ENCODE assay signal across 14 mouse cellular contexts in genomic region chr7:143612215-143612614, GRCm38 (mm10). TPM values are rescaled to one million over a fixed set of nuclear protein-coding genes. Genes with fewer than 3 reads are reported as not detected.
A peak's percentile ranks its signal among the peaks of the same experiment; 100 is the strongest.
DNase-seq lines count a peak whose midpoint lies in the region; ATAC-seq and TF ChIP-seq lines count a peak whose summit lies in the region.
"Had no signal": no experiment of that assay in that cellular context is flagged by ENCODE, and none has a peak within 500 bp of the region (broad histone marks: within the 10 kb centered on the region; RNA-seq: fewer than 3 reads in every experiment).

No protein-coding gene starts in this region.

- no peaks in the 10 kb centered on the region for H3K36me3 ChIP-seq in kidney, adult 2 months (ENCODE audit: control insufficient read depth, insufficient read depth, low read length)
- no peaks in the 10 kb centered on the region for H3K36me3 ChIP-seq in kidney, embryonic 14.5 days (ENCODE audit: control insufficient read depth, insufficient read depth, low read length)
- no peaks in the 10 kb centered on the region for H3K36me3 ChIP-seq in testis, adult 2 months (ENCODE audit: control insufficient read depth, insufficient read depth, low read length)
- no peaks in the 10 kb centered on the region for H3K36me3 ChIP-seq in stomach, postnatal 0 days (ENCODE audit: control insufficient read depth, insufficient read depth, low read length)
- H3K36me3 ChIP-seq: hindbrain, embryonic 13.5 days; limb, embryonic 13.5 days; midbrain, embryonic 12.5 days; stomach, embryonic 15.5 days had no signal

- peak; percentile 43 for TF ChIP-seq CTCF in kidney, adult 2 months (conservative IDR thresholded peaks at IDR 0.05; ENCODE audit: insufficient read depth, insufficient read length, low read depth, low read length)
- peak; percentile 39; the same call in 1 of the 2 replicates for TF ChIP-seq CTCF in testis, adult 2 months (IDR thresholded peaks at IDR 0.05; ENCODE audit: control insufficient read depth, insufficient read depth, insufficient replicate concordance, low read depth, low read length)
- TF ChIP-seq CTCF in stomach, postnatal 0 days (IDR thresholded peaks at IDR 0.05; ENCODE audit: low read depth), result peak; percentile 57

- H3K4me3 ChIP-seq in kidney, adult 2 months (ENCODE audit: insufficient read depth, low read depth, low read length), result no peak overlapping the region
- no peak overlapping the region for H3K4me3 ChIP-seq in kidney, embryonic 14.5 days (ENCODE audit: low read length)
- H3K4me3 ChIP-seq in testis, adult 2 months (ENCODE audit: control insufficient read depth, low read depth, low read length), result no peak overlapping the region
- H3K4me3 ChIP-seq in stomach, postnatal 0 days (ENCODE audit: low read depth, low read length), result no peak overlapping the region
- H3K4me3 ChIP-seq: hindbrain, embryonic 13.5 days; limb, embryonic 13.5 days; midbrain, embryonic 12.5 days; stomach, embryonic 15.5 days had no signal

- DNase-seq in kidney, adult 2 months, result no peak
- DNase-seq in testis, postnatal 10 days (ENCODE audit: low spot score), result no peak
- DNase-seq in ZHBTc4 (ENCODE audit: low read depth, low spot score), result peak; percentile 79
- no peak for DNase-seq in stomach, postnatal 0 days (ENCODE audit: low spot score)
- no peak for DNase-seq in embryo, embryonic 10 days (ENCODE audit: low spot score)
- no peak for DNase-seq in ovary, postnatal 14 days (ENCODE audit: low spot score)

- H3K4me1 ChIP-seq in kidney, adult 2 months (ENCODE audit: control insufficient read depth, insufficient read depth, low read length), result no peaks in the 10 kb centered on the region
- H3K4me1 ChIP-seq in kidney, embryonic 14.5 days (ENCODE audit: control insufficient read depth, insufficient read depth, low read length), result 0 out of 2 replicates have a peak, but pooled peaks cover 5% of the 10 kb centered on the region
- H3K4me1 ChIP-seq in testis, adult 2 months (ENCODE audit: control insufficient read depth, insufficient read depth, low read length), result no peaks in the 10 kb centered on the region
- H3K4me1 ChIP-seq in stomach, postnatal 0 days (replicated peaks; ENCODE audit: control insufficient read depth, insufficient read depth), result no peaks in the 10 kb centered on the region
- H3K4me1 ChIP-seq: hindbrain, embryonic 13.5 days; limb, embryonic 13.5 days; midbrain, embryonic 12.5 days had no signal

- WGBS in kidney, adult 2 months, result 61% methylated on average over 3 of the region's 3 CpGs
- 56% methylated on average over 3 of the region's 3 CpGs for WGBS in kidney, embryonic 14.5 days
- WGBS in stomach, postnatal 0 days, result 62% methylated on average over 3 of the region's 3 CpGs

- ATAC-seq in kidney, embryonic 14.5 days (ENCODE audit: low FRiP score, low TSS enrichment), result no peak
- ATAC-seq in stomach, postnatal 0 days (ENCODE audit: low FRiP score, low TSS enrichment), result no peak
- ATAC-seq: forebrain, embryonic 14.5 days had no signal

- H3K27ac ChIP-seq in kidney, adult 2 months (ENCODE audit: insufficient read depth, low read depth, low read length), result no peak overlapping the region
- H3K27ac ChIP-seq in kidney, embryonic 14.5 days (ENCODE audit: low read depth, low read length), result no peak overlapping the region
- no peak overlapping the region for H3K27ac ChIP-seq in testis, adult 2 months (ENCODE audit: control insufficient read depth, insufficient read depth, low read depth, low read length)
- no peak overlapping the region for H3K27ac ChIP-seq in stomach, postnatal 0 days (replicated peaks)
- H3K27ac ChIP-seq: hindbrain, embryonic 13.5 days; limb, embryonic 13.5 days; midbrain, embryonic 12.5 days; stomach, embryonic 15.5 days had no signal

- TF ChIP-seq POLR2A in kidney, adult 2 months (IDR thresholded peaks at IDR 0.05; ENCODE audit: low read depth, low read length), result no peak
- no peak for TF ChIP-seq POLR2A in testis, adult 2 months (IDR thresholded peaks at IDR 0.05; ENCODE audit: control insufficient read depth, low read depth, low read length)

- H3K4me2 ChIP-seq in kidney, embryonic 14.5 days (replicated peaks; ENCODE audit: low read depth, low read length), result no peak overlapping the region
- no peak overlapping the region for H3K4me2 ChIP-seq in stomach, postnatal 0 days (replicated peaks; ENCODE audit: low read depth)
- H3K4me2 ChIP-seq: heart, embryonic 11.5 days; hindbrain, embryonic 13.5 days; limb, embryonic 13.5 days; midbrain, embryonic 12.5 days; stomach, embryonic 15.5 days had no signal

- no peak overlapping the region for H3K9ac ChIP-seq in kidney, embryonic 14.5 days (ENCODE audit: low read depth, low read length)
- no peak overlapping the region for H3K9ac ChIP-seq in stomach, postnatal 0 days (ENCODE audit: low read length)
- H3K9ac ChIP-seq: hindbrain, embryonic 13.5 days; limb, embryonic 13.5 days; midbrain, embryonic 12.5 days; stomach, embryonic 15.5 days had no signal

- H3K9me3 ChIP-seq in kidney, embryonic 14.5 days (ENCODE audit: control insufficient read depth, low read length), result no peaks in the 10 kb centered on the region
- no peaks in the 10 kb centered on the region for H3K9me3 ChIP-seq in stomach, postnatal 0 days (ENCODE audit: control insufficient read depth, low read length)
- H3K9me3 ChIP-seq: hindbrain, embryonic 13.5 days; limb, embryonic 13.5 days; midbrain, embryonic 12.5 days; stomach, embryonic 15.5 days had no signal

- TF ChIP-seq EP300 in stomach, postnatal 0 days (optimal IDR thresholded peaks at IDR 0.05), result no peak

- no peaks in the 10 kb centered on the region for H3K27me3 ChIP-seq in kidney, adult 2 months (replicated peaks; ENCODE audit: control insufficient read depth, insufficient read depth, low read length)
- H3K27me3 ChIP-seq in kidney, embryonic 14.5 days (ENCODE audit: control insufficient read depth, insufficient read depth, low read length), result no peaks in the 10 kb centered on the region
- no peaks in the 10 kb centered on the region for H3K27me3 ChIP-seq in testis, adult 2 months (ENCODE audit: control insufficient read depth, insufficient read depth, low read length)
- no peaks in the 10 kb centered on the region for H3K27me3 ChIP-seq in stomach, postnatal 0 days (ENCODE audit: control insufficient read depth, insufficient read depth, low read length)
- H3K27me3 ChIP-seq: hindbrain, embryonic 13.5 days; limb, embryonic 13.5 days; midbrain, embryonic 12.5 days; stomach, embryonic 15.5 days had no signal

RNA-seq across cellular contexts. Expression of gene Cars, which starts 12.3 kb away (rescaled TPM):
- polyA plus RNA-seq in kidney, adult 2 months (2012; rRNA removed), result 8.9 and 9.6 TPM in 2 replicates
- 47.0 and 64.4 TPM in 2 replicates for polyA plus RNA-seq in kidney, embryonic 14.5 days (2014; fragmentation: Nextera tagmentation; extraction: Ambion mirVana)
- polyA plus RNA-seq in testis, adult 2 months (2012; rRNA removed), result 14.5 TPM in 2 replicates
- polyA plus RNA-seq in stomach, postnatal 0 days (2015; fragmentation: Nextera tagmentation; extraction: Ambion mirVana), result 45.5 and 53.7 TPM in 2 replicates

RNA-seq across cellular contexts. Expression of gene Tnfrsf26, which starts 16.3 kb away (rescaled TPM):
- 0.91 and 1.4 TPM in 2 replicates for polyA plus RNA-seq in kidney, adult 2 months (2012; rRNA removed)
- 0.37 and 0.69 TPM in 2 replicates for polyA plus RNA-seq in kidney, embryonic 14.5 days (2014; fragmentation: Nextera tagmentation; extraction: Ambion mirVana)
- not detected in 2 replicates for polyA plus RNA-seq in testis, adult 2 months (2012; rRNA removed)
- polyA plus RNA-seq in stomach, postnatal 0 days (2015; fragmentation: Nextera tagmentation; extraction: Ambion mirVana), result 0.13 and 0.17 TPM in 2 replicates

RNA-seq across cellular contexts. Expression of gene Tnfrsf22, which starts 37.2 kb away (rescaled TPM):
- 5.4 and 5.6 TPM in 2 replicates for polyA plus RNA-seq in kidney, adult 2 months (2012; rRNA removed)
- 15.1 and 15.7 TPM in 2 replicates for polyA plus RNA-seq in kidney, embryonic 14.5 days (2014; fragmentation: Nextera tagmentation; extraction: Ambion mirVana)
- polyA plus RNA-seq in testis, adult 2 months (2012; rRNA removed), result 0.87 and 0.88 TPM in 2 replicates
- 3.9 and 4.7 TPM in 2 replicates for polyA plus RNA-seq in stomach, postnatal 0 days (2015; fragmentation: Nextera tagmentation; extraction: Ambion mirVana)
